Mouse (Mus musculus): ENCODE measurements at regions not wholly inside any gene's neighbourhood (a gene's known extent, or its start where the extent isn't known, plus 50 kb on each side); places are given as distances from the start of the nearest gene placed in this dataset.

DNA sequence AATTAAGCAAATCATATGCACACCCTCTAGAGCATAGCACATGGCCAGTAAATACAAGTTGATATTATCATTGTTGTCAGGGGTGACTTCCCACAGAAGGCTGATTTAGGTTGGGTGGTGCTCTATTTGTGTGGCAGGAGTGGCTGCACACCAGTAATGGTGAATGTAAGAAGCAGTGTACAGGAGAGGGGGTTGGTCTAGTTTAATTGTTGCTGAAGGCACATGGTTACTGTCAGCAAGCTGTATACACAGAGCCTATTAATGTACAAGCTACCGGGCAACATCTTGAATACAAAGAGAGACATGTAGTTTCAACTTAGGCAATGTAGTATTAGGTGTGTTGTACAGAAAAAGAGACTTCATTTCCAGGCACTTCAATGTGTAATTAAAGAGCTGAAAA is 280.6 kb upstream of the Pkn2 start:
- no peak for DNase-seq

DNA sequence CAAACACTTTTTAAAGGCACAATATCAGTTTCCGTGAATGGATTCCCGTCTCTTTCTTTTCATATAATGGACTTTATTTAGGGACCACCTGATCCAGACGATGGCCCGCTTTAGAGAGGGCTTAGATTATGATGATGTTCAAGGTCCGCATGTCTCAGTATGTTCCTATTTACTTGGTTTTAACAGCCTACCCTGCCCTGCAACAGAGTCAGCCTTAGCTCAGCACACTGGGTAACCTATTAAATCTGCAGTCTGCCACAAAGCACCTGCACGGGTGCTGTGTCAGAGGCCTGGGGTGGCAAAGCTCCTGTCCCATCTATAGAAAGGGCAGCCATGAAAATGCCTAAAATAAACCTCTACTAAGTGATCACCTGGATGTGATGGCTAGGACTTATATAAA is 280.2 kb upstream of the Pkn2 start:
- DNase-seq, result no peak

DNA sequence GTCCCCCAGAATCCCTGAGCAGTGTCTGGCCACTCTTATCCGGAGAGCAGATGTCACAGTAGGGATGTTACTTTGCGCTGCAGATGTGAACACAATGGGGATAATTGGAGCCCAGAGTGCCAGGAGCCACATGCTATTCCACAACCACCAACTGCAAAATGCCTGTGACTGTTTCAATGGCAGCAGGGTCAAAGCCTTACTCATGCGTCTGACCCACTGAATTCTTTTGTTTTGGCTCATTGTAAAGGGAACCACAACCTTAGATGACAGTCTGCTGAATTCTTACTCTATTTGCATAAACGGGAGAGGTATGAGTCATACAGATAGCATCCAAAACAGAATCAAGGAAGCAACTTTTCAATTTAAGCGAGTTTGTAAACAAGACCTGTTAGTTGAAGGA is 276.8 kb upstream of the Pkn2 start:
- no peak for DNase-seq

DNA sequence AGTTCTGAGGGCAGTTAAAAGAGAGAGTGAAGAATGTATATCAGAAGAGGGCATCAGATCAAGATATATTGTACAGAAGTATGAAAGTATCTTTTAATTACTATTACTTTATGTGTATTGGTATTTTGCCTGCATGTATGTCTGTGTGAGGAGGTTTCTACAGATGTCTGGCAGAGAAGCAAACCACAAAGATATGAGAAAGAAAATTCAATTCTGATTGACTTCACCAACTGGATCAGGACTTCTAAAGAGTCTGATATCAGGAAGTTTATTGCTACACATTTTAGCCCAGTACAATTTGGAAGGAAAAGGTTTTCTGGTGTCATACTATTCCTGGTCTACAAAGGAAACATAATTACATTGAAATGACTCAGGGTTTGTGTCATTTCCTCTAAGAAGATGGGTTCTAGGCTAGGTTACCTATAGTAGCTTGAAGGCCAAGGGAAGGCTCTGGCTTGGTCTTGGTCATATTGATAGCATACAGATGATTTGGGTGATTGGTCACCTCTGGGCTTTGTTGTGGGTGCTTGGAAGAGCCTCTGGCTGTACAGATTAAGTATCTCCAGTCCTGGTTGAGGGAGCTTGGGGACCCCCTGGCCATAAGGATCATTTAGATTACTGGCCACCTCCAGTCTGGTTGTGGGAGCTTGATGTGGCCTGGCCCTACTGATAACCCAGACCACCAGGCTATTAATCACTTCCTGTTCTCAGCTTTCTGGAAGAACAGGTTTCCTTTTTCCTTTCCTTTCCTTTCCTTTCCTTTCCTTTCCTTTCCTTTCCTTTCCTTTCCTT is 275.1 kb upstream of the Pkn2 start:
- DNase-seq, result no peak

DNA sequence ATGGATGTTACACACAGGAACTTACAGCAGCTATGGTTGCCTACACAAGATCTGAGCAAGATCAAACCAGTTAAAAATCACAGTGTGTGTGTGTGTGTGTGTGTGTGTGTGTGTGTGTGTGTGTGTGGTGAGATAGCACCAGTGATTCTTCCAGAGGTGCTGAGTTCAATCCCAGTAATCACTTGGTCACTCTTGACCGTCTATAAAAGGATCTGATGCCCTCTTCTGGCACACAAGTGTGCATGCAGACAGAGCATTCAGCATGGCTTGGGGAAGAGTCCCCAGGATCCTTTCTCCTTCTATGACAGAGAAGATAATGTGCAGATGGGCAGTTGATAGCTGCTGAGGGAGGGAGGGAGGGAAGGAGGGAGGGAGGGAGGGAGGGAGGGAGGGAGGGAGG is 274.4 kb upstream of the Pkn2 start:
- no peak for DNase-seq

DNA sequence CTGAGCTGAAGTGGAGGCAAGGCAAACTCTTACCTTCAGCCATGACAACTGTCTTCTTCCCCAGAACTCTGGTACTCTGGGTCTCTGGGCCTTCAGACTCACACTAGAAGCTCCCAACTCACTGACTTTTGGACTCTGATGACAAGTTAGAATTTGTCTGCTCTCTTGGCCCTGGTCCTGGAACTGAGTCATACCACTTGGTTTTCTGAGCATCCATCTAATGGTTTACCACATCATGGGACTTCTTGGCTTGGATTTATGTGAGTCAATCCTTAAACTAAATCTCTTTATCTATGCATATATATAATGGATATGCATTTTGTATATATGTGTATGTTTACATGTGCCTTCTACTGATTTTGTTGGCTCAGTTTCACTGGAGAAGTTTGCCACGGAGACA is 273.8 kb upstream of the Pkn2 start:
- peak; percentile 7 for DNase-seq

DNA sequence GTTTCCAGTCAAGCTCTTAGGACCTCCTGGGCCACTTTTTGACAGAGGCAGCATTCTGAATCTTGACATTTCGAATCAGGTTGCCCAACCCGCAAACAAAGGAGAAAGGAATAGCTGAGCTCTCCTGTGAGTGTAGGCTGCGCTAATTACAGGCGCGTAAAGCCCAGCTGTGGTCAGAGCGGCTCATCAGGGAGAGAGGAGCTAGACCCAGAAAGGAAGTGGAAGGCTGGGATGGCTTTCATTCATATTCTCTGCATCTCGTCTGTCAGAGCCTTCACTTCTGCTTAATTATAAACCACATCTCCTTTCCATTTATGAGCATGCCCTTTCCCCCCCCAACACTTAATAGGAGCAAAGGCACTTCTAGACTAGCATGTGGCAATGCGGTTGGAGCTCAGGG is 265.7 kb upstream of the Pkn2 start:
- no peak for DNase-seq

DNA sequence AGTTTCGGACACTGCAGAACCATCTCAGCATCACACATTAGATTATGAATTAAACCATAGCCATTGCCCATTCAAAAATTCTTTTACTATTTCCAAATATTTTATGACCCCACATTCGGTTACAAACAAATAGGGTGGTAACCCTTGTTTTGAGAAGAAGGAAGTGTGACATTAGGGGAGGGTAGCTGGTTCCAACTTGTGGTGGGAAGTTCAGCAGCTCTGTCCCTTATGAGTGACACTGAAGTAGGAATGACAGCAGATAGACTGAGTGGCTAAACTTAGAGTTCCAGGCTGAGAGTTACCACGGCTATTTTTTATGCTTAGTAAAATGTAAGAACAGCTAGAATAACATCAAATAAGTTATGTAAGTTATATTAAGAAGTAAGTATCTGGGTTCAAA is 257.1 kb upstream of the Pkn2 start:
- no peak for DNase-seq

DNA sequence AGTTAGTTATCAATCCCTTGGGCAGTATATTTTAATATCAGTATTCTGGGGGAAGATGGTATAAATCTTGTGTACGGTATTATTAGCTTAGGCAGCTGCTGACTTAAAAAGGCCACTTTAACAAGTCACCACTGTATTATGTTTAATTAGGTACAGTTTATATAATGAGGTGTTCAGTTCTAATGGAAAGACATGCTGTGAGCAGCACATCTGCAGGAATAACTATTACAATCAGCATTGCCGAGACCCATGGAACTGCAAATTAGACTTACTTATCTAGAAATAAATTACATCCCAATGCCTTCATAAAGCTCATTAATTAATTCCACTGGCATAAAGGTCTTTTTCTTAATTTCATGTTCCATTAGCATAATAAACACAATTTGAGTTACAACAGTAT is 252.7 kb upstream of the Pkn2 start:
- DNase-seq, result no peak

DNA sequence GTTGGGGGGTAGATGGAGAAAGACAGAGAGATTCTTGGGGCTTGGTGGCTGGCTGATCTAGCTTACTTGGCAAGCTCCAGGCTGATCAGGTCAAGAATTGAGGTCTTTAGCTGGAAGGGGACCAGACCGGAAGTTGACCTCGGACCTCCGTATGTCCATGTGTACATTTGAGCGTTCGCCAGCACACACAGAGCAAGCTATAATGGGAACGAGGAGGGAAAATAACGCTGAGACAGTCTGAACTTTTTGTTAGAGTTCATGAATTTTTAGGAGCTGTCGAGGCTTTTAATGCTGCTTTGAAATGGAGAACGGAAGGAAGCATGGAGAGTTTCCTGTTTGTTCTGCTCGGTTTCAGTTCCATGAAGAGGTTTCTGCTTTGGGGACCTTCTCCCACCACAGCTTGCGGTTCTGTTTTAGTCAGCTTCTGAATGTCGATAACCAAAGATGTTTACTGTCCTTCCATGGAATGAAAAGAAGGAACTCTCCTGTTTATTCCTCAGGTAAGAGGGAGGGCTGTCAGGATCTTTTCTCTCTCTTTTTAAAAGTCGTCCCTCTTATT is 226.0 kb upstream of the Pkn2 start:
- no peak for DNase-seq

DNA sequence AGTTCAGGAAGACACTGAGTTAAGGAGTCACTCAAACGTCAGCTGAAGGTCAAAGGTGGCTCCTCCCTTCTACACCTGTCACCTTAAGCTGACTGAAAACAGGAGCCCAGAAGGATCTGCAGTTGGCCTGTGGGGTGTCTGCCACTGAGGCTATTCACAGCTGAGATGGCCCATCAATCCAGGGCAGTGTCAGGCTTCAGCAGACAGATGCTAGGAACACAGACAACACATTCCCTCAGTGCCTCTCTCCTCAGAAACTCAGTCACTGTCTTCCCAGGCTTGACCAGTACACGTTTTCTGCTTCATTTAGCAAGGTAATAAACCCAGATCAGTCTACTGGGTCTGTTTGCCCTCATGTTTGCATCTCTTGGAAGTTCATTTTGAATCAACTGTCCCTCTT is 222.9 kb upstream of the Pkn2 start:
- DNase-seq, result no peak

DNA sequence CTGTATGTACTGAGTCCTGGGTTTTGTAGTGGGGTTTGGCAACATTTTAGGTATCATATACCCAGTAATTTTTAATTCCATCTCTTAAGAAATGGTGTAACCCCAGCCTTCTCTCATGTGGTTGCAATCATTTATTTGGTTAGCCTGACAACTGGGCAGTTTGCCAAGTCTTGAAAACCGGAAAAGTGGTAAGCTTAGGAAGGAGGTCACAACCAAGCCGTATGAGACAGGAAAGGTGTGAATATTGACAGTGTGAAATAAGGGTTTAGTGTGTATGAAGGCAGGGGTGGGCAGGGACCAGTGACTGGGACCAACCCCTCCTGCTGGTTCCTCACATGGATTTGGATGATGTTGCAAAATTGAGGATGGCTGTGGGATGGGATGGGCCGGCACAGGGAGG is 221.5 kb upstream of the Pkn2 start:
- peak; percentile 38 for DNase-seq

DNA sequence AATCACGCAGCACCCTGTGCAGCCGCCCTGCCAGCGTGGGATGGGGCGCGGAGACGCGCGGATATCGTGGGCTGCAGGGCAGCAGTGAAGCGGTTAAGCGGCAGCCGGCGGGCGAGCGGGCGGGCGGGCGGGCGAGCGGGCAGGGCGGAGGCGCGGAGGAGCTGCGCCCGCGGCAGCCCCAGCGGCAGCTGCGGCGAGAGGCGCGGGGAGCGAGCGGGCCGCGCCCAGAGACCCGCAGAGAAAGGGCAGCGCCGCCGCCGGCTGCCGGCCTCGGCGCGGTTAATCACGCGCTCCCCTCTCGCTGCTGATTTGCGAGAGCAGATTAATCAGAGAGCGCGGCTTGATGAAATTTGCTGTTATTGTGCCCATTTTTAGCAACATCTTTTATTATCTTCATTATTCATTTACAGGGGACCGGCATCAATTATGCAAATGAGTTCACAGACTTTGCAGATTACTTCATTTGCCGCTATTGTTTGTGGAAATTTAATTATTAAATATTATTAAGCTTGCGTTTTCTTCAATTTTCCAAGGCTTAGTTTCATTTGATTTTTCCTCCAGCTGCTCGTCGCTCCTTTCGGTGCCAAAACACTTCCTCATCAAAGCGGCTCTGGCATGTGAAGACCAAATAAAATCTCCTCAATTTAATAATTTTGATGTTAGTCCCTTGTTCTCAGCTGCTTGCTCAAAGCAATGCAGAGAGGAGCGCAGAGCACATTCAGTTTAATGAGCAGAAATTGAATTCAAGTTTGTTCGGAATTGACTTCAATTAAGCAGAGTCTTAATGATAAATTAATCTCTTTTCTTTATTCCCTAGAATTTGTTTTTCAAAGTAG is 219.2 kb upstream of the Pkn2 start:
- DNase-seq, result peak; percentile 21

DNA sequence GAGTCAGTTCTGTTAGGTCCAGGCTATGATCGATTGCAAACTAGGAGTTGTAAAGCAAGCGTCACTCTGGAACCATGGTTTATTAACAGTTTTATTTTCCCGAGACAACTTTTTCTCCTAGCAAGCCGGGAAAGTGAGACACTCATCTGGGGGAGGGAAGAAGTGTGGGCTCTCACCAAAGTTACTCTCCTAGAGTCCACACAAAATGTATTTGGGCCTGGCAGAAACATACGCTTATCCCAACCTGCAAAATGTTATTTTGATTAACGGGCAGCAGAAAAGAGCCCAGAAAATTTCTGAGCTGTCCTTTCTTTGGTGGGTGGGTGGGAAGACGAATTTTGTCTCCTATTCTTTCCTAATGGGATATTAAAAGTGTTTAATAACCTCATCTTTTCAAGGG is 218.4 kb upstream of the Pkn2 start:
- DNase-seq, result no peak

DNA sequence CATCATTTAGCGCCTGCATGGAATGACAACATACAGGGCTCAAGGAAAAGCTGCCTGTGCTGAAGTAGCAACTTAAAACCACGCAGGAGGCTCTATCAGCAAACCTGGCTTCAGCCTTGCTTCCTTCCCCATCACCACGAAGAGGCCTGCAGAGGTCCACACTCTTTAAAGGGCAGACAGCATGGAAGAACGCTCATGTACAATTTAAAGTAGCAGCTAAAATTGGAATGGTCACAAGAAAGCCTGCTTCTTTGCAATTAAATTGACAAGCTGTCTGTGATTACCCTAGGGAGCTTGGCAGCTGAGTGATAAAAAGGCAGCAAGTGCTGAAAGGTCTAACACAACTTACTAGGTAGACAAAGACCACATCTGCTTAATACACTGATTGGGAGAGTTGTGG is 210.4 kb upstream of the Pkn2 start:
- DNase-seq, result no peak

DNA sequence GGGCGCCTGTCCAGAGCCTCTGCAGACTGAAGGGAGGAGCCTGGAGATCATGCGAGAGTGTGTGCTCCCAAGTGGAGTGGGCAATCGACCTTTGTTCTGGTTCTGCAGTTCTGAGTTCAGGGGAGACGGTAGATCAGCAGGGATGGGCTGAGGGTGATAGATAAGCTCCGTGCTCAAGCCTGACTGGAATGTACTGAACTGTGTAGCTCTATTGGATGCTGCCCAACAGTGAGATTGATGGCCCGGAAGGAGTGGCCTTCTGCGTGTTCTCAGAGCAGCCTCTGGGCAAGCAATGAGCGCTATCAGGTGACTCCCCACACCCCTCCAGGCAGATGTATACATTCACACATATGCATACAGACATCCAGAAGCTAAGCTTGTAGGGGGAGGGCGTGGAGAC is 209.1 kb upstream of the Pkn2 start:
- DNase-seq, result peak; percentile 46

DNA sequence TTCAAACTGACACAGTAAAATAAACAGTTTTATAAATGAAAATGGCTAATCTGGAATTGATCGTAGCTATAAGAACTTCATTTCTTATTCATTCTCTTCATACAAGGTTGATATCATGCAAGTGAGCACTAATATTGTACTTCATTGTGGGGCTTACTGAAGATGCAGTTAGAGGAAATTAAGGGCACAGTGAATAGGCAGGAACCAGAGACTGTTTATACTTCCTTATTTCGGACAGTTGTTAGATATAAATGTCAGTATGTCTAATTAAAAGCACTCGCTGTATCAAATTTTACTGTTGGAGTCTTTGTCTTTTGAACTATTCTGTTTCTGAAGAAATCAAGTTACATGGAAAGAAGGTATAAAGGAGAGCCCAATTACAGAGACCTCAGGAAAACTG is 208.5 kb upstream of the Pkn2 start:
- no peak for DNase-seq

DNA sequence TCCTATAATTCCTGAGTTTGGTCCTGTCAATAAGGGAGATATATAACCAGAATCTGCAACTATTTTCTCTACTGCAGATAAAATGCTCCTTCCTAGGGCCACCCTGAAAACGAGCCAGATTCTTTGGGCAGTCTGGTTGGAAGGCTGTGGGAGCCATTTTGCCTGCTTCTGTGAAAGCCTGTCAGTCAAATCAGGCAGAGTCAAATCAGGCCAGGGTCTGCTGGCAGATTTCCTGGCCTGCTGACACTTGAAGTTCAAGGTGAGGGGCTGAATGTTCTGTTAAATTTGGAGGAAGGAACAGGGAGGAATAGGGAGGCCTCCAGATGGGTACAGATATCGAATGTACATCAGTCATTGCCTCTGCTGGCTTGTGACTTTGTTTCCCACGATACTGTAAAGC is 206.0 kb upstream of the Pkn2 start:
- DNase-seq, result peak; percentile 27

DNA sequence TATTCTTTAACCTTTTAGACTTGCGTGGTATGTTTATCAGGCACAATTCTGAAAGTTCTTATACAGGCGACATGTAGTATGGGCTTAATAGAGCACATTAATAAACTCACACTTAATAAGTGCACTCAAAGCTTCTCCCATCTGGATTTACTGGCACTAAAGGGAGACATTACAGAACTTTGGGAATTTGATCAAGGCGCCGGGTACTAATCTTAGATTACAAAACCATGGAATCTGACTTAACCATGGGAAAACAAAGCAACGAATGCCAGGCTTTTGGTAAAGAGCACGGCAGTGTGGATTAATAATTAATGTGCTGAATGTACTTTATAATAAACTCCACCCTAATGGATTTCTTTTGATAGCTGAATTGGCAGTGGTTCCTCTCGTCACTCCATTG is 196.5 kb upstream of the Pkn2 start:
- DNase-seq, result no peak

DNA sequence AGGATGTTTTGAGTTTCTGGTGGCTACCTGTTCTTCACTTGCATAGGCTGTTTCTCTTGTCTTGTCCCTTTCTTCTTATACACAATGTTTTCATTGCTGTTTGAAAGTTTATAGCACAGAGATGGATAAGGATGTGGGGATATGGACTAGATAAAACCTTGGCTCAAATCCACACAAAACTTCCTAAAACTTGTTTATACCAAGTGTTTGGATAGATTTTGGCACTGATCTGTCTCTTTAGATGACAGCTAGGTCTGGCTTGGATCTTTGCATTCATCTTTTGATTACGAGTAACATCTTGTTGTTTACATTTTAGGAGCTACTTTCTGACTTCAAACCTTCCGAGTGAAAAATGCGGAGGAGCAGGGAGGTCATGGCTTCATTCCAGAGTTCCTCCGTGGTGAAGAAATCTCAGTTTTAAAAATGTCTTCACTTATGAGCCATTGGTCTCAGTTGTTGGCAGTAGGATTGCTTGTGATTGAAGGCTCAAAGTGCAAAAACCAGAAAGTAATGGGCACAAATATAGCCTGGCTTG is 190.1 kb upstream of the Pkn2 start:
- peak; percentile 12 for DNase-seq

DNA sequence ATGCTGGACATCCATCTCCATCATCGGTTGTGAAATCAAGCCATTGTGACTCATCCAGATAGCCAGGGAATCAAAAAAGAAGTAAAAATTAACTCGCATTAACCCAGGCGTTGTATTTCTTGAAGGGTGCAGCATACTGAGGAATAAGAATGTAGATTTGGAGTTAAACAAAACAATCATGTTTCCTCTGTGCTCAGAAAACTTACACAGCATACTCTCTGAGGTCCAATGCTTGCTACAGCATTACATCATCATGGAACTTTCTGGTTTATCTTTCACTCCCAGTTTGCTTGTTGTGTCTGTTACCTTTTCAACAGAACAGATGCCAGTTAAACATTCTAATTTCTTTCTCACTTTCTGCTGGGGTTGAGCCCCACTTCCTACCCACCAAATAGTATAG is 173.1 kb upstream of the Pkn2 start:
- DNase-seq, result no peak

DNA sequence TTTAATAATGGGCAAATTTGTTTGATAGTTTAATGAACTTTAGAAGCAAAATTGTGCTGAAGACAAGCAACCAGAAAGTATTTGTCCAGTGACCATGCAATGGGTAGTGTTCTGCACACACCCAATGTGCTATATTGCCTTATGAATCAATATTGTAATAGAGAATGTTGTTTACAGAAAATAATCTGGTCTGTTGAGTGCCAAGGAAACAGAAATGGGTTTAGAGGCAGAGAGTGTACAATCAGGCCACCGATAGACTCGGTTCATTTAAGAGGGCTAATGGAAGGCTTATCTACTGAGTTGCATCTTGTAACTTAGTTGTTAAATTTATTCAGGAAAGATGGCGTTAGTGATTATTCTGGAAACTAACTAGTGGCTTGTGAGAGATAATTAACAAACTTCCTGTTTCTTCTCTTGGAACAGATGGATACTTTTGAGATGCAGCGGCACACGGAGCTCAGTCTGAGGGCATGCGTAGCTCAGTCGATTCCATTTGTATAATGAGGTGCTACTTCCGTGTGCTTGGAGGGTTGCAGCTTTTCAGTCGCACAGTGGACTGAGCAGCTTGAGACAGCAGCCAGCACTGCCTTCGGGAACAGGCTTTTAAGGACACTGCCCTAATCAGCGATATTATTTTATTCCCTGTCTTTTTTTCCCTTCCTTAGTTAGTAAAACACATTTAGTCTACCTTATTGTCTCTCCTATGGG is 171.6 kb upstream of the Pkn2 start:
- no peak for DNase-seq

DNA sequence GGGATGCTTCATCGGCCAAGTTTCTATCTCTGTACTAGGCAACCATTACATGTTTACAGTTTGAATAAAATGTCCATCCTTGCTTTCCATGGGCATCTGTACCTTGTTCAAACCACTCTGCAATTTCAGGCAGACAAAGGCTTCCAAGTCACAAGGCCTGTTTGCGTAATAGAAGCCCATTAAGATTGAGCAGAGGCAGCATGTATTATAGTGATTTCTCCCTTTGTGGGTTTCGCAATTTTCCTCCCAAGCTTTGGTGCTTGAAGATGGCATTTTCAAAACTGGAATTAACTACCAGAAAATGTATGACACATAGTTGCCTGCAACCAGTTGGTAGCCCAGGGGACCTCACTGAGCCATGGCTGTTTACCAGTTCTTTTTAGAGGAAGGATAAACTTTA is 158.9 kb upstream of the Pkn2 start:
- no peak for DNase-seq

All from adrenal gland, postnatal 10 days (tissue).